Mouse (Mus musculus) spleen, adult 2 months (tissue): ENCODE measurements around the gene Fam243. TPM values are rescaled to one million over a fixed set of nuclear protein-coding genes. Genes with fewer than 3 reads are reported as not detected.

Source experiments
- DNase-seq, 2 experiments: peaks; one replicate each; pipeline versions ENCODE4 v3.0.0 to v3.0.0-alpha.2; 2012 to 2021; ENCODE audit warnings: low spot score in 2 of 2, low read depth in 1 of 2
- H3K27ac ChIP-seq: fragments of 200-500 bp; 2 replicates; pipeline ENCODE4 v1.5.1; 2012; ENCODE audit warnings: low read length, inconsistent platforms; ENCODE audit not compliant: insufficient read depth
- H3K27me3 ChIP-seq: fragments of 200-500 bp; 2 replicates; pipeline ENCODE4 v1.6.1; 2012; ENCODE audit warnings: mild to moderate bottlenecking, moderate library complexity, low read length, inconsistent platforms; ENCODE audit not compliant: control insufficient read depth, insufficient read depth
- H3K36me3 ChIP-seq: fragments of 200-500 bp; 2 replicates; pipeline ENCODE4 v1.6.1; 2012; ENCODE audit warnings: mild to moderate bottlenecking, low read length, inconsistent platforms; ENCODE audit not compliant: control insufficient read depth, insufficient read depth
- H3K4me1 ChIP-seq: fragments of 200-500 bp; 2 replicates; pipeline ENCODE4 v1.6.1; 2011; ENCODE audit warnings: inconsistent platforms; ENCODE audit not compliant: control insufficient read depth, insufficient read depth, insufficient read length
- H3K4me3 ChIP-seq: fragments of 200-500 bp; 2 replicates; pipeline ENCODE4 v1.5.1; 2011; ENCODE audit warnings: mild to moderate bottlenecking, inconsistent platforms; ENCODE audit not compliant: insufficient read depth, insufficient read length; ENCODE audit errors: extremely low read depth
- CTCF ChIP-seq: fragments of 200-500 bp; IDR thresholded peaks from 2 replicates; pipeline ENCODE4 v1.5.1; 2011; ENCODE audit warnings: mild to moderate bottlenecking, inconsistent platforms; ENCODE audit not compliant: insufficient read depth, insufficient read length, insufficient replicate concordance; ENCODE audit errors: extremely low read depth
- POLR2A ChIP-seq: fragments of 200-500 bp; IDR thresholded peaks from 2 replicates; pipeline ENCODE4 v1.6.1; 2011; ENCODE audit warnings: low read depth, low read length, inconsistent platforms
- WGBS: fragments of 180-500 bp; shearing (Covaris S2); methylation state at CpG from one replicate; pipeline ENCODE4 v1.1.7; 2018; 5-methylcytosine and 5-hydroxymethylcytosine counted together
- polyA plus RNA-seq: library from polyadenylated mRNA; depleted of rRNA; stranded (reverse); fragments of >200 nt; gene quantifications from 2 replicates; pipeline ENCODE4 v1.2.3, GENCODE M21; 2012; rRNA removed

Fam243 gene
- polyA plus RNA-seq, result not detected in 2 replicates

DNA sequence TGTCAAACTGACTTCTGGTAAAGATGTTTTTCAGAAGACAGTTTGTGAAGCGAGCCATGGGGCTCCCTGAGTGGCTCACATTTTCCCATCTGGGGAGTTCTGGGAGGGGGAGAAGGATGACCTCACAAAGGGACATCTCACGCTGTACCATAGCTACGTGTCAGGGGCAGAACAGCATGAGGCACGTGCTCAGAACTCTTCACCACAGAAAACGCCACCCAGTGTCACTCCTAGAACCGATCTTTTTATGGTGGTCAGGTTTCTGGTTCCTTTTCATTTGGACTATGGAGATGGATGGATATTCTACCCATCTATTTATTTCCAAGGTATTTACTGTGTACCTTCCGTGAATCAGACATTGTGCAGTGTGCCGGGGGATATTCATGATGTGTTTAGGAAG lies at the start of gene Fam243:
TSS of gene Fam243 (minus strand) at position 101 of the 400 bp plus-strand sequence.
- Histone ChIP-seq H3K27ac (no peak within 1 kb of the TSS), H3K4me3 (no peak within 1 kb of the TSS), H3K4me1 (no peaks in the 10 kb centered on the region), H3K27me3 (no peaks in the 10 kb centered on the region), H3K36me3 (no peaks in the 10 kb centered on the region)
- WGBS, result 91% methylated on average over 8 of the region's 8 CpGs
- no peak for DNase-seq
- no peak for TF ChIP-seq CTCF

- H3K36me3 ChIP-seq, result no peaks in the 10 kb centered on the region
- no peaks in the 10 kb centered on the region for H3K27me3 ChIP-seq
- no peak for DNase-seq
- no peak overlapping the region for H3K4me3 ChIP-seq
- WGBS, result 68% methylated on average over 2 of the region's 2 CpGs
- no peaks in the 10 kb centered on the region for H3K4me1 ChIP-seq
- no peak overlapping the region for H3K27ac ChIP-seq
- no peak for TF ChIP-seq POLR2A
- no peak for TF ChIP-seq CTCF
Observed at GRCm38 (mm10) chr16:92369260-92369659, 48.0 kb upstream of the Fam243 start.

DNA sequence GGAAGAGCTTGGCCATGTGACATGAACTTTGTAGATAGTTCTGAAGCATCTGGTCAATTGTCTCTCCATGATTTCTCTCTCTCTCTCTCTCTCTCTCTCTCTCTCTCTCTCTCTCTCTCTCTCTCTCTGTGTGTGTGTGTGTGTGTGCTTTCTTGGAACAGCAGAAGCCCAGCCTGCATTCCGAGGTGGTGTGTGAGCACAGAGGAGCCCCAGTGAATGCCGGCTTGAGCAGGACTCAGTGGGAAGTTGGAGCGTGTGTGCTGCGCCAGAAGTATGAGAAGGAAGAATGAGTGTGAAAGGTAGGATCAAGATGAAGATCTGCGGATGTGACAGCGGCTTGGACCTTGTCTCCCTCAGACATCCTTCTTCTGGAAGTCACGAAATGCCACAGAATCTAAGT lies 44.2 kb upstream of the Fam243 start:
- no peak for DNase-seq
- Histone ChIP-seq H3K4me1 (no peaks in the 10 kb centered on the region), H3K4me3 (no peak overlapping the region), H3K36me3 (no peaks in the 10 kb centered on the region), H3K27me3 (no peaks in the 10 kb centered on the region), H3K27ac (no peak overlapping the region)
- TF ChIP-seq CTCF, result no peak
- no peak for TF ChIP-seq POLR2A
- 91% methylated on average over 7 of the region's 7 CpGs for WGBS

DNA sequence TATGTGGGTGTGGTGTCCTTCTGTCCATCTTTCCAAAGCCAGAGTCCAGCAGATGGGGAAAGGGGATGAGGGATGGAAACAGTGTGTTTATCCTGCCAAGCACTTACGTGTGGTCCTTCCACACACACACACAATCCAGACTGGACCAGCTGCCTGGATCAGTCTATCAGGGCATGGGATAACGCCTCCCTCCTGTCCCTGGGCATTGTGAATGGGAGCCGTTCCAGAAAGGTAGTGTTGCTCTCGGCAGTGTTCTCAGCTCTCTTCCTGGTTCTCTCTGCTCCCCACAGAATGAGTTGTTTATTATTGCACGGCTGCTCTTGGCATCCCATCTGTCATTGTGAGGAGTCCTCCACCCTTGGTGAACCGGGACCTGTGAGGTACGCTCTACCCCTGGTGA lies 39.5 kb upstream of the Fam243 start:
- no peak for TF ChIP-seq POLR2A
- 87% methylated on average over 7 of the region's 7 CpGs for WGBS

DNA sequence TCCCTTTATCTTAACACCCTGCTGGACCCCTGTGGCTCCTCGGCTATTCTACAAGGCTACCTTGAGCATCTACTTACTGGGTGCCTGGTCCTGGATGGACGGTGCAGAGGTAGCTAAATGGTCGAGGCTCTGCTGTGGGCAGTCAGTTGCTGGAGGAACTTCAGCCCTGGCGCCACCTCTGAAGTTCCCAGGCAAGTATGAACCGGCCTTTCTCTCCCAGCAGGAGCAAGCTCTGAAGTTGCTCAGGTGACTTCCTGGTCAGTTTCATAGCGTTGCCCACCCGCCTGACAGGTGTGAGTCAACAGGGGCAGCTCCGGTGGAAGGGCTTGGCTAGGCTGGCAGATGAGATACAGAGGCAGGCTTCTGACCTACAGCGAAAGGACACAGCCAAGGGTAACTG lies 38.0 kb upstream of the Fam243 start, which contains the start of gene Kcne1:
TSS of gene Kcne1 (minus strand) at position 240 of the 400 bp plus-strand sequence.
- Histone ChIP-seq H3K36me3 (no peaks in the 10 kb centered on the region), H3K27ac (no peak within 1 kb of the TSS), H3K4me1 (no peaks in the 10 kb centered on the region), H3K27me3 (no peaks in the 10 kb centered on the region), H3K4me3 (no peak within 1 kb of the TSS)
- TF ChIP-seq POLR2A (no peak), CTCF (no peak)
- 71% methylated on average over 9 of the region's 9 CpGs for WGBS
- no peak for DNase-seq

More for the DNA sequence above, 39.5 kb upstream of the Fam243 start:
- Histone ChIP-seq H3K36me3 (no peaks in the 10 kb centered on the region), H3K4me3 (no peak overlapping the region), H3K27me3 (no peaks in the 10 kb centered on the region), H3K4me1 (no peaks in the 10 kb centered on the region), H3K27ac (no peak overlapping the region)
- no peak for DNase-seq

DNA sequence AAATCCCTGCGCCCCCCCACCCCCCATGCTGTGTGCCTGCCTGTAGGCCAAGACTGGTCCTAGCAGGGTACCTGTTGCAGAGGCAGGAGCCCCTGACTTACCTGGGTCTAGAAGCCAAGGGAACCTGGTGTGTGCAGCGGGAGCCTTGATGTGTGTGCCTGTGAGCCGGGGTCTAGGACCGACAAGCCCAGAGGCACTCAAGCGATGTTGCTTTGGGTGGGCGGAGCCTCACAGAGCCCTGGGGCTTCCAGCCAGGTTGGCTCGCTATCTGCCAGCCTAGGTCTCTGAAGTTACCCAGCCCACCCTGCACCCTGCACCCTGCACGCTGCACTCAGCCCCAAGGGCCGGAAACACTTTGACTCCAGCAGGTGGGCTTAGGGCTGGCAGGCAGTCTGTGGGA lies 37.5 kb upstream of the Fam243 start:
- Histone ChIP-seq H3K27me3 (no peaks in the 10 kb centered on the region), H3K27ac (no peak overlapping the region), H3K4me1 (no peaks in the 10 kb centered on the region), H3K4me3 (no peak overlapping the region), H3K36me3 (no peaks in the 10 kb centered on the region)
- no peak for DNase-seq
- TF ChIP-seq POLR2A (no peak), CTCF (no peak)
- WGBS, result 53% methylated on average over 9 of the region's 9 CpGs

DNA sequence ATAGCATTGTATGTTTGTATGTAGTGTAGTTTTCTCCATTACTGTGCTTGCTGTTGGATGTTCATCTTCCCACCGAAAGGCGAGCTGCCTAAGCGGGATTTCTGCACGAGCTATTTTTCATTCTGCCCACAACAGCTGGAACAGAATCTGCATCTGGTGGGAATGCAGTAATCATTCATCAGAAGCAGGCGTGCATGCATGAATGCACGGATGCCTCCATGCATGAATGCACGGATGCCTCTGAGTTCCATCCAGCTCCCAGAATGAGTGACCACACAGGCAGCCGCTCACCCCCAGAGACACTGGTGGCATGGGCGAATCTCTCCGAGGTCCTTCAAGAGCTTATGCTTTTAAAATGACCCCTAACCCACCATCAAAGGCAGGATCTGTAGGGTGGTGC lies 36.3 kb upstream of the Fam243 start:
- Histone ChIP-seq H3K27ac (no peak overlapping the region), H3K36me3 (no peaks in the 10 kb centered on the region), H3K4me1 (no peaks in the 10 kb centered on the region), H3K27me3 (no peaks in the 10 kb centered on the region), H3K4me3 (no peak overlapping the region)
- DNase-seq, result no peak
- TF ChIP-seq CTCF, result no peak
- no peak for TF ChIP-seq POLR2A
- WGBS, result 42% methylated on average over 10 of the region's 10 CpGs
